Mouse (Mus musculus) layer of hippocampus, adult 8-10 months (tissue): Measurements from ENCODE around the gene Pepd. TPM values are rescaled to one million over a fixed set of nuclear protein-coding genes. Genes with fewer than 3 reads are reported as not detected.
A peak's percentile ranks its signal among the peaks of the same experiment; 100 is the strongest.

ENCODE experiments used
- DNase-seq, 2 experiments: peaks; one replicate each; pipeline ENCODE4 v3.0.0; 2022; ENCODE audit warnings: low spot score in 2 of 2
- total RNA-seq, 4 experiments: library from RNA; stranded (reverse); gene quantifications; 2 replicates each; pipeline ENCODE4 v1.2.4; 2022

Gene Pepd
- total RNA-seq, 4 experiments from 2014 or later: 31.5 to 40.8 (median 37.0) TPM

GRCm38 (mm10) chr7:35054977-35055618 lies 142.9 kb downstream of the Pepd start:
- DNase-seq: no peak

- DNase-seq: peak; percentile 54 to 63
These were observed 143.6 kb downstream of the Pepd start for GRCm38 (mm10) chr7:35055619-35056435.

GRCm38 (mm10) chr7:35056436-35056864 lies 144.3 kb downstream of the Pepd start, which contains the start of gene Cebpg:
Gene Cebpg (minus strand): TSS chr7:35056573.
- peak; percentile 92 to 98 for DNase-seq

GRCm38 (mm10) chr7:35056999-35057398 lies 144.8 kb downstream of the Pepd start:
- DNase-seq: no peak

GRCm38 (mm10) chr7:35057569-35057968 lies 145.4 kb downstream of the Pepd start:
- DNase-seq: no peak

GRCm38 (mm10) chr7:35058329-35058728 lies 146.2 kb downstream of the Pepd start:
- DNase-seq: no peak

GRCm38 (mm10) chr7:35059467-35059866 lies 147.3 kb downstream of the Pepd start:
- DNase-seq: no peak

GRCm38 (mm10) chr7:35064286-35065258 lies 152.4 kb downstream of the Pepd start:
- peak in 1 of 2 experiments; percentile 46 for DNase-seq

- no peak for DNase-seq
These were observed 153.8 kb downstream of the Pepd start for GRCm38 (mm10) chr7:35065958-35066357.

GRCm38 (mm10) chr7:35066640-35067212 lies 154.5 kb downstream of the Pepd start:
- DNase-seq: no peak

- no peak for DNase-seq
These were observed 164.5 kb downstream of the Pepd start for GRCm38 (mm10) chr7:35076645-35077044.

- DNase-seq: no peak
These were observed 168.7 kb downstream of the Pepd start for GRCm38 (mm10) chr7:35080843-35081338.

GRCm38 (mm10) chr7:35081406-35082104 lies 169.4 kb downstream of the Pepd start:
- DNase-seq: no peak

GRCm38 (mm10) chr7:35084565-35085360 lies 172.6 kb downstream of the Pepd start:
- DNase-seq: no peak

GRCm38 (mm10) chr7:35086271-35086861 lies 174.2 kb downstream of the Pepd start:
- peak; percentile 40 to 43 for DNase-seq

GRCm38 (mm10) chr7:35090550-35090949 lies 178.4 kb downstream of the Pepd start:
- DNase-seq: no peak
